Mouse (Mus musculus): ENCODE measurements around the gene Mto1.

The Mto1 gene

DNA sequence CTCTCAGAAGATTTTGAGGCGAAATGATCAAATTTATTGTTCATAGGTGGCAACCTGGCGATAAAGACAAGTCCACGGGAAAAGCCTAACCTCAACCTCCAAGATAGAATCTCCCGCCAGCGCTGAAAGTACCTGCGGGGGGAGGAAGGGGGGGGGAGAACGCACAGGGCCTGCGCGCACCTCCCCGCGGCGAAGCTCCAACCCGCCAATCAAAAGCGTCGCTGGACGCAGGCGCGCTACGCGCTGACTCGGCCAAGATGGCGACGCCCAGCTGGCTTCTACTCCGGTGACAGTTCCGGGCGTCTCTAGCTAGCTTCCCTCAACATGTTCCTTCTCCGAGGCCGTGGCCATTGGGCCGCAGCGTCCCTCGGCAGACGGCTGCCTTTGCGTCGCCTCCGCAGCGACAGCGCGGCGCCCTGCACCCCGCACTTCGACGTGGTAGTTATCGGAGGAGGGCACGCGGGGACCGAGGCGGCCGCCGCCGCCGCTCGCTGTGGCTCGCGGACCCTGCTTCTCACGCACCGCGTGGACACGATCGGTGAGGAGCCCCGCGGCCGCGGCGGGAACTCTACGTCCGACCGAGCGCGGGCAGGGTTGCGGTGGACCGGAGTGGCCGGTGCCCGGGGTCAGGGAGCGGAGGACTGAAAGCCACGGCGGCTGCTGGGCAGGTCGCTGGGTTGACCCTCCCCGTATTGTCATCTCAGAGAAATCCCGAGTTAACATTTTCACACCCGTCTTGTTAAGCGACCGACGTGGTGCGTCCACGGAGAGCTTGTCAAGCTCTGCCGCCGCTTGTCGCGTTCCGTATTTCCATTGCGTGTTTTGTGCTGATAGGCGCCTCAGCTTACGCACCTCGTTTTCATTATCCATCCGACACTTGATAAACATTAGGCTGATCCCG lies at the start of gene Mto1, which contains the start of gene Gm17324:
Gene Mto1, plus strand, starts transcription at position 236 of the 901 bp plus-strand sequence.
Gene Gm17324, minus strand, starts transcription at position 814 of the 901 bp plus-strand sequence.
- peak; percentile 96 for ATAC-seq (ENCODE audit: low TSS enrichment)

DNA sequence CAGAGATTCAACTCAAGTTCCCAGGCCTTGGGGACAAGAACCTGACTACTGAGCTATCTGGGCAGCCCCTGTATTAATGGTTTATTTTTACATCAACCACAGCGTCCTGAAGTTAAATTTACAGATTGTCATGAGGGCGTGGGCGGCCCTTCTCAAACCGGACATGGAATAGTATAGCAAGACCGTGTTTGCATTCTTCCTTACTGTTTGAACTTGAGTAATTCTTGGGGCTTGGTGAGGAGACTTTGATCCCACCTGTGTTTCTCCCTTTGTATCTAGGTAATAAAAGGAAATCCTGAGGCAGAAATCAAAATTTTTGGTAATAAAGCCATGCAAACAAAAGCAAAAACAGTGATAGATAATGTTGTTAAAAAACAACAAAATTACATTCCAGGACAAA lies 47.4 kb upstream of the Mto1 start:
- no peak for ATAC-seq (ENCODE audit: low TSS enrichment)

GRCm38 (mm10) chr9:78401596-78401995 lies 46.4 kb upstream of the Mto1 start:
- ATAC-seq (ENCODE audit: low TSS enrichment), result no peak

DNA sequence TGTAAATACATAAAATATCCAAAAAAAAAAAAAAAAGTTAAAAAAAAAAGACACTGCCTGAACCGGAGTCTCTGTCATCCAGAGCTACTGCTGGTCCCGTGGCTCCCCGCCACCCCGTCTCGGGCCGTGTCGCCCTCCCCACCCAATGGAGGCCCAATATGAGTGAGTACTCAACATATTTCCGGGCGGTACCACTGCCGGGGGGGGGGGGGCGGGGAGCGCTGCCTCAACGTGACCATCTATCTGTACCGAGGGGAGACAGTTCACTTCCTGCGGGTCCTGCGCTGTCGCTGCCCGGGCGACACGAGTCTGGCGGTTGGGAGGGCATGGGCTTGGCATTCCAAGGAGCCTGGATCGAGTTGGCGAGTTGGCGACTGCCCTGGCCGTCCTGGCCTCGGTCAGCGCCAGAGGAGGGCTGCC lies 20.6 kb upstream of the Mto1 start:
- ATAC-seq (ENCODE audit: low TSS enrichment), result peak; percentile 55

DNA sequence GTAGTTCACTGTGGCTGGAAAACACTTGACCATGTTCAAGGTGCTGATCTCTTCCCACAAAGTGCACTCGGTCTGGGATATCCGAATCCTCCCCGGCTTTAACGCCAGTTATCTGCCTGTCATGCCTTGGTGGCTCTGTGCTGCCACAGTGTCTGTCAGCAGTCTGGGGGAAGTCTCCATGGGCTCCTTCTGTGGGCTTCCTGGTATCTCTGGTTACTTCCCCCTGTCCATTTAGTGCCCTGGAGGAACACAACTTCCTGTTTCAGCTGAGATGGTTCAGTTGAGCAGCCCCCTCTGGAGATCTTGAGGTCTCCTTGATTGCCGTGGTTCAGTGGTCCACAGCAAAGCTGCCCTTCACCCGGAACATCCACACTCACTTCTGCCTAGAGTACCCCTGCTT lies 19.8 kb upstream of the Mto1 start:
- no peak for ATAC-seq (ENCODE audit: low TSS enrichment)

GRCm38 (mm10) chr9:78428870-78429432 lies 19.1 kb upstream of the Mto1 start:
- no peak for ATAC-seq (ENCODE audit: low TSS enrichment)

DNA sequence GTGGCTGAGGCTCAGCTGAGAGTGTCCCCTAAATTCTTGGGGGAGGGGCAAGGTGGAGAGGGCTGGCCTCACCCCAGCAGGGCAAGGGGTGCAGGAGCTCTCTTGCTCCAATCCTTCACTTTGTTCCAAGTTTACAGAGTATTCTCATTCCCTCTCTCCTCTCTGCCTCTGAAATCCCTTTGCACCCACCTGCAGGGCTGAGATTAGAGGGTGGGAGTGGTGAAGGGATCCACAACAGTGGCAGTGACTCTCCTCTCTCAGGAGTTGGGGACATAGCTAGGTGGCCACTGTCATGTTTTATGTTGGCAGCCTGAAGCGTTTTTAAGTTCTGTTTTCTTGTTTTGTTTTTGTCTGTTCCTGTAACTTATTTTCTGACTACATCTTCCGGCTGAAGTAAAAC lies 18.5 kb upstream of the Mto1 start:
- no peak for ATAC-seq (ENCODE audit: low TSS enrichment)

GRCm38 (mm10) chr9:78430486-78430885 lies 17.5 kb upstream of the Mto1 start:
- ATAC-seq (ENCODE audit: low TSS enrichment), result no peak

DNA sequence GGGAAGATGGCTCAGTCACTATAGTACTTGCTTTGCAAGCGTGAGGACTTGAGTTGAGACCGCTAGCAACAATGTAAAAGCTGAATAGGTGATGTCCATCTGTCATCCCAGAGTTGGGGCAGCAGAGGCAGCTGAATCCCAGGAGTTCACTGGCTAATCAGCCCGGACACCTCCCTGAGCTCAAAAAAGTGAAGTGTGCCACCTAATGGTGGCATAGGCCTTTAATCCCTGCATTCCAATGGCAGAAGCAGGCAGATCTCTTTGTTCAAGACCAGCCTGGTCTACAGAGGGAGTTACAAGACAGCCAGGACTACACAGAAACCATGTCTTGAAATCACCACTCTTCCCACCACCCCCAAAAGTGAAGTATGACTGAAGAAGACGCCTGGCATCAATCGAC lies 15.5 kb upstream of the Mto1 start:
- ATAC-seq (ENCODE audit: low TSS enrichment), result no peak

DNA sequence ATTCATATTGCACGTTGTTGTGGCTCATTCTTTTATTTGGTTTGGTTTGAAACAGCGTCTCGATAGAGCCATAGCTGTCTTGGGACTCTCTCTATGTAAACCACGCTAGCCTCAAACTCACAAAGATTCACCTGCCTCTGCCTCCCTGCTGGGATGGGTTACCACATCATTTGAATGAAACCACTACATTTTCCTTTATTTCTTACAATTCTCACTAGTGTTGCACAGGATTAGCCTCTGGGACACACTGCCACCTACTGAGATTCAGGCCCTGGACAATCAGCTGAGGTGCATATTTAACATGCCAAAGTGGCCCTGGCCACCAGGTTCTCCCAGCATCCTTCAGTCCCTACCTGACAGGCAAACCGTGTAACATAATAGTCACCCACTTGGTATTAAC lies 8.6 kb upstream of the Mto1 start:
- ATAC-seq (ENCODE audit: low TSS enrichment), result no peak

GRCm38 (mm10) chr9:78442237-78442578 lies 5.8 kb upstream of the Mto1 start:
- ATAC-seq (ENCODE audit: low TSS enrichment), result no peak

GRCm38 (mm10) chr9:78442579-78443392 lies 5.2 kb upstream of the Mto1 start, which contains the start of gene Cgas:
TSS of gene Cgas (minus strand) at chr9:78443237.
- ATAC-seq (ENCODE audit: low TSS enrichment), result peak; percentile 39

GRCm38 (mm10) chr9:78447606-78447972 lies 419 bp upstream of the Mto1 start:
- ATAC-seq (ENCODE audit: low TSS enrichment), result no peak; the same call in 1 of the 2 replicates

DNA sequence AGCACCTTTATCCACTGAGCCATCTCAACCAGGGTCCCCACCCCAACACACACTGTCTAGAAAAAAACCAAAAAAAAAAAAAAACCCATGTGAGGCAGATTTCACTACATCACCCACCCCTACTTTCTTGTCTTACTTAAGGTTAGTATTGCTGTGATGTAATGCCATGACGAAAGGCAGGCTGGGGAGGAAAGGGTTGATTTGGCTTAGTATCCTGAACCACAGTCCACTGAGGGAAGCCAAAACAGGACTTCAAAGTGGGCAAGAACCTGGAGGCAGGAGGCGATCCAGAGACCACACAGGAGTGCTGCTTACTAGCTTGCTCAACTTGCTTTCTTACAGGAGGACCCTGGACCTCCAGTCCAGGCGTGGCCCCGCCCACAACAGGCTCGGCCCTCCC lies 2.4 kb downstream of the Mto1 start:
- no peak for ATAC-seq (ENCODE audit: low TSS enrichment)

- ATAC-seq (ENCODE audit: low TSS enrichment), result no peak
Measured at GRCm38 (mm10) chr9:78451382-78451781, 3.4 kb downstream of the Mto1 start.

DNA sequence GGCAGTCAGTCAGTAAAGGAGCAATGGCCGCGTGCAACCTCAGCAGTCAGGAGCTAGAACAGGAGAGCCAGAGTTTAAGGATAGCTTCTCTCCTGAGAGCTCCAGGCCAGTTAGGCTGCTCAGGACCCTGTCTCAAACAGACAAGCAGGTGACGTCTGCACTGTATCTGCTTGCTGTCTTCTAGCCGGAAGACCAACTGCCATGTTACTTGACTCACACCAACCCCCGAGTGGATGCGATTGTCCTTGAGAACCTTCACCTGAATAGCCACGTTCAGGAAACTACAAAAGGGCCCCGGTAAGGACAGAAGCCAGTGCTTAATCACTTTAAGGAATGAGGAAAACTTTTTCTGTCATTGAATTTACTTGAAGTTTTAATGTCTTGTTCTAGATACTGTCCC lies 9.0 kb downstream of the Mto1 start:
- no peak for ATAC-seq (ENCODE audit: low TSS enrichment)

DNA sequence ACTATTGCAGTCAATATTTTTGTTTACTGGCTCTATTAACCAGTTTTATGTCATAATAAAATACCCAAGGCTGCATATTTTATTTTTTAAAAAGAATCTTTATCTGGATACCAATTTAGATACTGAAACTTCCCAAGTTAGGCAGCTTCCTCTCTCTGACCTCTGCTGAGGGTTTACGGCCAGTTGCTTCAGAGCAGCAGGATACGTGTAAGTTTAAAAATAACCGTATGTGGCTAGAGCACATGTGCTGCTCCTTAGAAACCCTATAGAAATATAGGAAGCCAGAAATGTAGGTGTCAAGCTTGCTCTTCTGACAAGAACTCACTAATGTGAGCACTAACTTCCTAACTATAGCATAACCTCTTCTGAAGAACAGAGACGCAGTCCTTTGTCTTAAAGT lies 15.3 kb downstream of the Mto1 start:
- no peak for ATAC-seq (ENCODE audit: low TSS enrichment)

DNA sequence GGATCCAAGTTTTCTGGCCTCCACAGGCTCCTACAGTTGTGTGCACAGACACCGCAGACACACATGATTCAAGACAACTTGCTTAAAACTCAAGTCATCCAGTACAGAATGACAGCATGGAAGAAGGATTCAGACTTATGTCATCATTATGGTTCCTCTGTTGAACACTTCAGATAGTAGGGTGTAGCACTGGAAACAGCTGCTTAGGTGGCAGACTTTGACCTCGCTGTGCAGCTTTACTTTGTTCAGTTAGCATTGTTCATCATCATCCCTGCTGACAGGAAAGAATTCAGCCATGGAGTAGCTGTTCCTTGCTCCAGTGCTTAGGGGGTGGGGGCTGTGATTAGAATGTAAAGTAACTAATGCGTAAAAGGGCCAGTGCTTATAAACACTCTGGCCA lies 17.7 kb downstream of the Mto1 start:
- ATAC-seq (ENCODE audit: low TSS enrichment), result no peak

GRCm38 (mm10) chr9:78473588-78473987 lies 25.6 kb downstream of the Mto1 start:
- no peak for ATAC-seq (ENCODE audit: low TSS enrichment)

GRCm38 (mm10) chr9:78474270-78474669 lies 26.3 kb downstream of the Mto1 start:
- ATAC-seq (ENCODE audit: low TSS enrichment), result no peak

DNA sequence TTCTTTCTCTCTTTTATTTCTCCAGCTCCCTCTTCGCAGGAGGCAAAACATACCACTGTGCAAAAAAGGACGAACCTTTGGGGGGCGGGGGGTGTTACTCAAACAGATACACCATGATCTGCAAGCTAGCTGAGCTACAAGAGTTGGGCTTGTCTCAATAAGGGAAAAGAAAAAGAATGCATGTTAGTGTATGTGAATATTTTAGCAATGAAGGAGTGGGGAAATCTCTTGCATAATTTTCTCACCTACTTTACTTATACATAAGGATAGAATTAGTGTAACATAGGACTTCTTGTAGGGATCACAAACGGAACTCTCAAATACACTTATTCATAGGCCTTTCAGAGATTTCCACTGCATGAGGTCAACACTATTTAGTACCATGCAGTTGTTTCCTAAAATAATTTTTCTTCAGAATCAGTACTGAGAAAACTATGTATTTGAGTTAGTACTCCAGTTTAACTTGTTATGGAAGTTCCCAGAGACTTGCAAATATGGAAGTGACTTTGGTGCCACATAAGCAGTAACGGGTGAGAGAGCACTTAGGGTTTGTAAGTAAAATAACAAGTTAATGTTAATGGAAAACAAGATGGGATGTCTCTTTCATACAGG lies 26.9 kb downstream of the Mto1 start:
- no peak for ATAC-seq (ENCODE audit: low TSS enrichment)

DNA sequence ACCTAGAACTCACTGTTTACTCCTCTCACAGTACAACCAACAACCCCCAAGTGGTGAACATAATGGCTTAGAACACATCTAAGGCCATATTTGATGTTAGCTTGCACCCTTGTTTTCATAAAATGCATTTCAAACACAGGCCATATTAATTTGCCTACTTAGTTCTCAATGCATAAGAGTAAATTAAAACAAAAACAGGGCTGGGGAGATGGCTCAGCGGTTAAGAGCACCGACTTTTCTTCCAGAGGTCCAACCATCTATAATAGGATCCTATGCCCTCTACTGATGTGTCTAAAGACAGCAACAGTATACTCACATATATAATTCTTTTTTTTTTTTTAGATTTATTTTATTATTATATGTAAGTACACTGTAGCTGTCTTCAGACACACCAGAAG lies 27.4 kb downstream of the Mto1 start:
- no peak for ATAC-seq (ENCODE audit: low TSS enrichment)

Data from frontal cortex, adult (tissue).